Mouse (Mus musculus) megakaryocyte progenitor cell, adult 5-6 weeks (primary cell): ENCODE measurements at regions not wholly inside any gene's neighbourhood (a gene's known extent, or its start where the extent isn't known, plus 50 kb on each side); places are given as distances from the start of the nearest gene placed in this dataset.
"Not testable (repeated sequence)": the region's sequence is repeated elsewhere in the genome, so short reads cannot be mapped to it uniquely, and the experiment has no call there.

Experiments
- ATAC-seq: replicated peaks from 2 replicates; pipeline ENCODE4 v1.8.0; 2016; ENCODE audit warnings: mild to moderate bottlenecking, moderate TSS enrichment, inconsistent platforms; ENCODE audit not compliant: poor library complexity

DNA sequence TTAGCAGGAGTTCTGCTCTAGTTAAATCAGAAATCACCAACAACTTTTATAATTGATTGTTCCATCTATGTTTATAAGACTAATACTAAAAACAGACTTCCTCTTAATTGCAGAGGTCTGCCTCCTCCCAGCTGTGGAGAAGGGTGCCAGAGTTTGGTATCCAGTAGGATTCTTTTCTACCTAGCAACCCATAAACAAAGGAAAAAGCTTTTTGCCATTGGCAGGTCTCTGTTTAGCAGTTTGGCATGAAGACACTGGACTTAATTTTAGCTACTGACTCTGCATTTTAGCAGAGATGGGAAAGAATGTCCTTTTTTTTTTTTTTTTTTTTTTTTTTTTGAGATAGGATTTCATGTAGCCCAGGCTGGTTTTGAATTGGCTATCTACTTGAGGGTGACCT is 1628.4 kb downstream of the A830018L16Rik start:
- ATAC-seq, result no peak

DNA sequence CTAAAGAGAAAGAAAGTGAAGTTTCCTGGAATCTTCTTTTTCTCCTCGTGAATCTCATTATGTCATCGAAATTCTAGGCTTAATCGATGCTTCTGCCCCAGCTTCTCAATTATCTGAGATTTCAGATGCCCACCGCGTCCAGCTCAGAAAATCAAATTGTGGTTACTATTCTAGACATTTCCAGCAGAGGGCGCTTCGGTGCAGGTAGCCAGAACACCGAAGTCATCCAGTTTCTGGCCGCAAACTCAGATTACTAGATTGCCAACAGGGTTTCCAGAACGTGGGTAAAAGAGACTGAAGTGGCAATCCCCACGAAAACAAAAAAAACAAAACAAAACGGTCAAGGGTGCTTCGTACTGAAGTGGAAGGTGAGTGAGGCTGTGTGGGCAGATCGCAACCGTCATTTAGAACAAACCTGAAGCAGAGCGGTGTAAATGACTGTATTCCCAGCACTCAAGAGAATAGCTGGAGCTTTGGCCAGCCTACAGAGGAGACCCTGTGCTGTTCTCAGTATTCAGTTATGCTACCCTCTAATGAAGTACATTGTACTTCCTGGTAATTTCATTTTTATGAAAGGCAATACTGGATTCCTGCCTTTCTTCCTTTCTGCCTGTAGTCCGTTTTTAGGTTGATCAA is 1636.4 kb downstream of the A830018L16Rik start:
- peak; percentile 76 for ATAC-seq

DNA sequence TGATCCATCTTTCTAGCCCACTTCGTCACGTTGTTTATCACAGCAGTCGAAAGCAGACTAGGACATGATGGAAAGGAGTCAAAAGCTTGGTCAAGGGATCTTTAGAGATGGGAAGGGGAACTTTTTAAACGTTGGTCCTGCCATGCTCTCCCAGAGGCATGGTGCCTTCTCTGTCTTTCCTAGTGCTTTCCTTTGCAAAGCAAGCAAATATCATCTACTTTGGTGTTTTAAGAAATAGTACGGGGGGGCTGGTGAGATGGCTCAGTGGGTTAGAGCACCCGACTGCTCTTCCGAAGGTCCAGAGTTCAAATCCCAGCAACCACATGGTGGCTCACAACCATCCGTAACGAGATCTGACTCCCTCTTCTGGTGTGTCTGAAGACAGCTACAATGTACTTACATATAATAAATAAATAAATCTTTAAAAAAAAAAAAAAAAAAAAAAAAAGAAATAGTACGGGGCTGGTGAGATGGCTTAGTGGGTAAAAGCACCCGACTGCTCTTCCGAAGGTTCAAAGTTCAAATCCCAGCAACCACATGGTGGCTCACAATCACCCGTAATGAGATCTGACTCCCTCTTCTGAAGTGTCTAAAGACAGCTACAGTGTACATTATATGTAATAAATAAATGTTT is 1637.6 kb downstream of the A830018L16Rik start:
- not testable (repeated sequence) for ATAC-seq

DNA sequence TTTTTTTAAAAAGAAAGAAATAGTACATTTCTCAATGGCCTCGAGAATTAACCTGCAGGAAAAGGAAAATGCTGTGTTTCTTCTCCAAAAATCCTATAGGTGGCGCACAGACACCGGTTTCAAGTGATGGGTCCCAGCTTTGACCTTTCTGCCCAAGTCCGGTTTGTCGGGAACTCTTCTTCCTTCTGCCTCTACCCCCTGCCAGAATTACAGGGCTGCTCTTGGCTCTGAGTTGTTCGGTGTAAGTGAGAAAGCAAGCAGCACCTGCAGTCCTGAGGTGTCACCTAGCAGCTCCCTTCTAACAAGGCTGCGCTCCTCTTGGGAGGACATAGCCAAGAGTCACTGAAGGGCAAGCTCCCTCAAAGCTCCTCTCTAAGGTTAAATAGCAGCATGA is 1638.2 kb downstream of the A830018L16Rik start:
- ATAC-seq, result peak; percentile 92

DNA sequence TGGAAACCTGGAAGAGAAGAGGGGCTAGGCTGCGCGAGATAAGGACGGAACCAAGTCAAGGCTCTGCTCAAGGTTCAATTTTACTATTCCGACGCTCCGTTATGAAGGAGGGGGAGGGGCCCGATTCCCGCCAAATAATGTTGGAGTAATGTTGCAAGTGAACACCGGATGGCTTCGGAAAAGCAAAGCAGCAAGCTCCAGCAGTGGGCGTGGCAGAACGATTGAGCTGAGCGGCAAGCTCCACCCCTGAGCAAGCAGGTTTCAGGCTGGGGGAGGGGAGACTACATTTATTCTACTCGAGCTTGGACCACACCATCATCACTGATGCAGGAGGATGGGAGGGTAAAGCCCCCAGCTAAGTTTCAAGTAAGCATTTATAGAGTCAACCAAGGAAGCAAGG is 1643.8 kb downstream of the A830018L16Rik start:
- ATAC-seq, result no peak

DNA sequence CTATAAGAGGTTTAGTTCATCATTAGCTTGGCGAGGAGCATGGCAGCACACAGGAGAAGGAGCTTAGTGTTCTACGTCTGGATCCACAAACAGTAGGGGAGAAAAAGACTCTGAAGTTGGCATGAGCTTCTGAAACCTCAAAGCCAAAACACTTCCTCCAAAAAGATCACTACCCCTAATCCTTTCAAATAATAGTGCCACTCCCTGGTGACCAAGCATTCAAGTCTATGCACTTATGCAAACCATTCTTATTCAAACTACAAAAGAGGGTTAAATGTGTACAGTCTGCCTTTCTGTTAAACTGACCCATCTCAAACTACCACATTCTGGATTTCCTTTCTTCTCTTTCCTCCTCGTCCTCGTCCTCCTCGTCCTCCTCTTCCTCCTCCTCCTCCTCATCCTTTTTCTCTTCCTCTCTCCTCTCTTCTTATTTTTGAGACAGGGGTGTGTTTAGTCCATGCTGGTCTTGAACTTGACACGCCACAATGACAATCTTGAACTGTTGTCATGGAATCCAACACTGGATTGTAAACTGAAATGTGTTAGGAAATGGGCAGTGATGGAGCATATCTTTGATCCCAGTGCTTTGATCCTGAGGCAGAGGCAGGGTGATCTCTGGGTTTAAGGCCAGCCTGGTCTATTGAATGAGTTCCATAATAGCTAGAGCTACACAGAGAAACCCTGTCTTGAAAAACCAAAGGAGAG is 1645.9 kb downstream of the A830018L16Rik start:
- no peak for ATAC-seq
